Mouse (Mus musculus) kidney, adult 8-10 months (tissue): Measurements from ENCODE around the gene Pde11a.

Experiments
- DNase-seq, 2 experiments: peaks; one replicate each; pipeline ENCODE4 v3.0.0; 2022

Pde11a gene

DNA sequence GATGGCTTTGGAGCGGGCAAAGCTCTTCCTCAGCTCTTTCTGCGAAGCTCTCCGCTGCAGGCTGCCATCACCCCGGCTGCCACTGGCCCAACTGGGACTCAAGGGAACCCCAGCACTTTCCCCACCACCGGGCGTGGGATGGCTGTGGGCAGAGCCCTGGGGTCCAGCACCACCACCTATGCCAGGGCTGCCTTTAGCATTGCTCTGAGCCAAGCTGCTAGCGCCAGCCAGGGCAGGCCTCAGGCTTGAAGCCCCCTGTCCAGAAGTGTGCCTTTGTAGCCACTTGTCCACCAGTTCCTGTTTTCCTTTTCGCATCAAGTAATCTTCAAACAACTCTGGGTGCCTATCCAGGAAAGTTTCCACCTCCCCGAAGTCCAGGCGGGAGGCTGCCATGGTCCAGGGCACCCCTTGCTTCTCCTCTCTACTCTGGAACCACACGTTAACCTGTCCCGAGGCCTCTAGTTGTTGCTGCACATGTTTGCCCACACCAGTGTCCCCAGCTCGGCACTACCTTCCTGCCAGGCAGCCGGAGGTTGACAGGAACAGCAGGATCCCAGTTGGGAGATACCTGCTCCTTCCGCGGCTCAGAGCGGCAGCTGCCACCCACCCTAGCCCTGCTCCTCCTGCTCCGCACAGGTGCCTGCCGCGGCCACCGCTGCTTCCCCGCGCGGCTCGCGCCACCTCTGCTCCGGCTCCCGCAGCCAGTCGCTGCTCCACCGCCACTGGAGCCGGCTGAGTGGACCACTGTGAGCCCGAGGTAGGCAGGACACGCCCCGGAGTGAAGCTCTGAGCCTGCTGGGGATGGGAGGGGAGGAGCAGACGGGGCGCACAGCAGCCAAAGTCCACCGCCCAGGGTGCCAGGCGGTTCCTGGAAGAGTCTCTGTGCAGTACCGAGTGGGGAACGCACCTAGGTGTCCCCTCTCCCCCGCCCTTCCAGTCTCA lies at the start of gene Pde11a:
Gene Pde11a (minus strand): TSS at position 560 of the 942 bp plus-strand sequence.
- peak; percentile 82 to 83 for DNase-seq

DNA sequence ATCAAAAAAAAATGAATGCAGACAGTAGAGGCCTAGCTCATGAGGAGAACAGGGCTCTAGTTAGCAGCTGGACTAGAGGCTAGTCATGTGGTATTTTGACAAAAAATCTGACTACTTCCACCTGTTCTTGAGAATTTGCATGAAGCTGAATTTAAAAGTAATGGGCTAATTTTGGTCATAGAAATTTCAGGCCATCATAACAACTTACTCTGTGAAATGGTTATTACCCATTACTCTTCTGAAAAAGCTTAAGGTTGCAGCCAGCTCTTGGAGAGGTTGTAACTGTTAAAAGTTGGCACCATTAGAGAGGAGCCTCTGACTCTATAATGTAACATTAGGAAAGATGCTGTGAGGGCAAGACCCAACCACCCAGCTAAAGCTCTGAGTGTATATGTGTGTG lies 48.0 kb upstream of the Pde11a start:
- no peak for DNase-seq

DNA sequence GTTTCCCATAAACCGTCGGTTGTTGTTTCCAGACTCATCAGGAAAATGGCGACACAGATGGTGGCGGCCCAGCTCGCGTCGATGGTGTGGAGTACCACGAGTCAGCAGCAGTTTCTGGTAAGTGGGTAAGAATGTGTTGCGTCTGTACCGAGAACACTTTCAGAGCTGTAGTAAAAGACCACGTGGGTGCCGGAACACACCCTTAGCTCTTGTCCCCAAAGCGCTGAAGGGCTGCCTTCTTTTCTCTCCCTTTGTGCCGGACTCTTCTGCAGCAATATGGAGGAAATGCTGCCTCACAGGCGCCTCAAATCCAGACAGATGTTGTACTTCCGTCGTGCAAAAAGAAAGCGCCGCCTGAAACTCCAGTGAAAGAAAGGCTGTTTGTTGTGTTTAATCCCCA lies 40.1 kb upstream of the Pde11a start:
- DNase-seq = no peak

DNA sequence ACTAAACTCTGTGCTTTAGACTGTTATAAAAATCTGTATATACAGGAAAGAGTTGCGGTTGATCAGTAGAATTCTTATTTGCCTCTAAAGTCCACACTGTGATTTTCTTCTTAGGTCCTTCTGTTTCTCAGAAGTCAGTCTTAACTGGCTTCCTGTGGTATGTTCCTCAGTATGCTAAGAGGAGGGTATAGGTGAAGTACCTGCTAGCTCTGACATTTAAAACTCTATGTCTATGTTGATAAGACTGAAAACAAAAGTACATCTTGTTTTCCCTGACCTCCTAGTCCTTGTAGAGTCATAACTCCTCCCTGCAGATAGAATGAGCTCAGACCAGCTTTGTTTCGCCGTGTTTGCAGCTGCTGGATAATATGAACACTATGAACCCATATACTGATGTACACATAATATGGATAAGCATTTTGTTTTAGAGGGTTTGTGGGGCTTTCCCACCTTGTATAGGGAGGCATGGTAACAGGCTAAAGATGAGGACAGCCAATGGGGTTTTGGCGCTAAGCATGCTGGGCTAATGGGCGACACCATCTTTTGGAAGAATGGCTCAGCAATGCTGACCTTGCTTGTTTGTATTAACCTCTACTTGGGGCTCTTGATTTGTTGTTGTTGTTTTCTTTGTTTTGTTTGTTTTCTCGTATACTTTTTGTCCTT lies 36.1 kb upstream of the Pde11a start:
- no peak for DNase-seq

DNA sequence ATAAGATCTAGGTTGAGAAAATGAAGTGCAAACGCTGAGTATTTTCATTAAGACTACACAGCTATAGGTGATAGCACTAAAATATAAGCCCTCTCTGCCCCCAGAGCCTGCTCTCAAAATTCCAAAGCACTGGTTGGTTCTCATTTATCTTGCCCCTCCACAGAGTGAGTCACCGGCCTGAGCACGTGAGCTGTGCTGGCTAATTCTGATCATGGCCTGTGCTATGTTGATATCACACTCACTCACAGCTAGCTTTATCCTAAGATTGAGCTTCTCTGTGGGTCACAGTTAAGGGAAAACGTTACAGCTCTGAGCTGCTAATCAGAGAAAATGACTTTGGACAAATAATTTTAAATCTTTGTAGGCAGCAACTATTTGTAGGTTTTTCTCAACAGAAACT lies 33.7 kb upstream of the Pde11a start:
- no peak for DNase-seq

DNA sequence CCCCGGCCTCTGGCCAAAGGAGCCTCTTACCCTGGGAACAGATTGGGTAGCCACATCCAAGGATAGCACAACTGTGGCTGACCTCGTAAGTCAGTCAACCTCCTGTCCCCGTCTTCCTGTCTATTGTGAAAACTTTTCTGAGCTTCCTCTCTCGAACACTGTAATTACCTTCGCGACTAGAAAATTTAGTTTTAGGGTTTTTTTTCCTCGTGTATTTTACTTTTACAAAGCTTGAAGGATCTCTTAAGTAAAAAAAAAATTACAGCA lies 32.0 kb upstream of the Pde11a start:
- no peak for DNase-seq

DNA sequence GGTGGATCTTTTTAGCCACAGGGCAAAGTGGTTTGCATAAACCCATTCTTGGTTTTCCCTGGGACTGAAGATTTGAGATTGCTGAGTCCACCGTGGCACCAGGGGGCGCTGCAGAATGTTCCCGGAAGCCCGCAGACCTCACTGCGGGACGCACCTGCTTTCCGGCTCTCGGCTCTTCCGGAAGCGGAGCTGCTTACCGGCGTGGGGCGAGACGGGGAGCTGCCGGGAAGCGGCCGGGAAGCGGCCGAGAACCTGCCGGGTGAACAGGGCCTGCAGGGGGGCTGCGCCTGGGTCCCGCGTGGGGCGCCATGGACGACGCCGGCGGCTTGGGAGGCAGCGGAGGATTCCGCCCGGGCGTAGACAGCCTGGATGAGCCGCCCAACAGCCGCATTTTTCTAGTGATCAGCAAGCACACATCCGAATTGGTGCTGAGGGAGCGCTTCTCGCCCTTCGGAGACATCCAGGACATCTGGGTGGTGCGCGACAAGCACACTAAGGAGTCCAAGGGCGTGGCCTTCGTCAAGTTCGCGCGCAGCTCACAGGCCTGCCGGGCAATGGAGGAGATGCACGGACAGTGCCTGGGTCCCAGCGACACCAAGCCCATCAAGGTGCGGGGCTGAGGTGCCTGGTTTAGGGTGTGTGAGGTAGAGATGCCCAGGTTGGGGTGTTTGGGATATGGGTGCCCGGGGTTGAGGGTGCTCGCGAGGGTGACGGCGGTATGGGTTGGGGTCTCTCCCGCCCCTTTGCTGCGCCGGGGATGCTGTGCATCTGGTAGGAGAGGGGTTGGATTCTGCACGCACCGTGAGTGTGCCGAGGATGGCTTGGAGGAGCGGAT lies 31.5 kb upstream of the Pde11a start, which contains the start of gene Rbm45:
Gene Rbm45 (plus strand): TSS at position 164 of the 835 bp plus-strand sequence.
- DNase-seq = peak; percentile 76 to 89

DNA sequence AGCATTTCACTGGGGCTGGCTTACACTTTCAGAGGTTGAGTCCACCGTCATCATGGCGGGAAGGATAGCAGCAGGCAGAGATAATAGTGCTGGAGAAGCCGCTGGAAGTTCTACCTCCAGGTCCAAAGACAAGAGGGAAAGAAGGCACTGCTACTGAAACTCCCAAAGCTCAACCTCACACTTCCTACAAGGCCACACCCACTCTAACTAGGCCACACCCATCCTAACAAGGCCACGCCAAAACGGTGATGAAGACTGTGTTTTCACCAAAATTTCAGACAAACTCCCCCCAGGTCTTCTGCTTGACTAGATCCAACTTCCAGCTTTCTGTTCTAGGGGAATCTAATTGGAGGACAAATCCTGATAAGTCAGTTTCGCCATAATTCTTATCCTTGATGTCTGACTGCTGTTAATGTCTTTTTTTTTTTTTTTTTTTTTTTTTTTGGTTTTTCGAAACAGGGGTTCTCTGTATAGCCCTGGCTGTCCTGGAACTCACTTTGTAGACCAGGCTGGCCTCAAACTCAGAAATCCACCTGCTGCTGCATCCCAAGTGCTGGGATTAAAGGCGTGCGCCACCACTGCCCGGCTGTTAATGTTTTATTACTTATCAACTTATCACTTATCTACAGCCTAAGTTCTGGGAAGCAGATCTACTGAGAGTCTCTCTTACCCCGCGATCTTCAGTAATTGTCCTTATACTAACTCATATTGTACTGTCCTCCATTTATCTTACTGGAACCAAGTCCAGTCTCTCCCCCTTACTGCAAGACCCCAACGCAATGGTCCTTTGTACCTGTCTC lies 30.5 kb upstream of the Pde11a start:
- no peak for DNase-seq

DNA sequence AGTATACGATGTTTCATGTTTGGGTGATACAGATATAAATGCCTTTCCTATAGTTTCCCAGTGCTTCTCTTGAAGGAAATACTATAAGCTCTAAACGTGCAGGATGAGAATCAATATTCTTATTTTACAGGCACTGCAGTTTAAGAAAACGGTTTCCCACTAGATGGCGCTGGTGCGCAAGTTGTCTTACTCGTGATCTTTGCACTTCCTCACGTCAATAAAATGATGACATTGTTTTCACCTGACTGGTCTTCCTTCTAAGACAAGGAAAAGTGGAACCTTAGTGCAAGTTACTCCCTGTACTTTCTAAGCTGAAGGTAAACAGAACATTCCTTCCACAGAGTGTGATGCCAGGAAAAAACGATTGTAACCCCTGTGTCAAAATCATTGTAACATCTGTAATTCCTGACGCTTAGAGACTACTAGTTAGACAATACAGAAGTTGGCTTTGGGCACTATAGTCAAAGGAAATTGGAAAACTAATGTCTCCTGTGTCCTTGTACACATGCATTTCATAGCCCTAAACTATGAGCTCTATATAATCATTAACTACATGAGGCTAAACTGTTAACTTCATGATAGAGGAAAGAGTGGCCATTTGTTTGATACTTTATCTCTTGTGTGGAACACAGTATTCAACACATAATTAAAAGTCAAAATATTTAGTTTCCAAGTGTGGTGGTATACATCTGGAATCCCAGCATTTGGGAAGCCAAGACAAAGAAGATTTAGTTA lies 28.8 kb upstream of the Pde11a start:
- DNase-seq = peak; percentile 60 to 89

DNA sequence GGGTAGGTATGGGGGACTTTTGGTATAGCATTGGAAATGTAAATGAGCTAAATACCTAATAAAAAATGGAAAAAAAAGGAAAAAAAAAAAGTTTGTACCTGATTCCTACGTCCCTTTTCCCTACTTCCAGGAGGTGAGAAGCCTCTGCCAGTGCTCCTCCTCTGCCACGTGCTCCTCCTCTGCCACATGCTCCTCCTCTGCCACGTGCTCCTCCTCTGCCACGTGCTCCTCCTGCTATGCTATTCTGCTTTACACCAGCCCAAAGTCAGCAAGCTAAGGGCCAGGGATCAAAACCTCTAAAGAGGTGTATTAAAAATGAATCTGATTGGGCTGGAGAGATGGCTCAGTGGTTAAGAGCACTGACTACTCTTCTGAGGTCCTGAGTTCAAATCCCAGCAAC lies 27.2 kb upstream of the Pde11a start:
- no peak for DNase-seq

DNA sequence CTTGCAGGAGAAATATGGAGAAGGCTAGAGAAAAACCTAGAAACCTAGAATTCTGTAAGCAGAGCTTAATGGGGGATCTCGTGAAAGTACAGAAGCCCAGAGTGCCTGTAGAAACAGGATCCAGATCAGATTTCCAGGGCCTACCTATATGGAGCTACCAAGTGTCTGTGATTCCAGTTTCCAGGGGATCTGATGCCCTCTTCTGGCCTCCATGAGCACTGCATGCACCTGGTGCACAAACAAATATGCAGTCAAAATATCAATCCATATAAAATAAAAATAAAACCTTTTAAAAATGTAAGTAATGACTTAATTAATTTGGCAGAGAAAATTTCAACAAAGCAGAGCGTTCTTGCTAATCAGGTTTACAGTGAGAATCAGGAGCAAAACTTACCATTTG lies 23.5 kb upstream of the Pde11a start:
- peak in 1 of 2 experiments; percentile 48 for DNase-seq

DNA sequence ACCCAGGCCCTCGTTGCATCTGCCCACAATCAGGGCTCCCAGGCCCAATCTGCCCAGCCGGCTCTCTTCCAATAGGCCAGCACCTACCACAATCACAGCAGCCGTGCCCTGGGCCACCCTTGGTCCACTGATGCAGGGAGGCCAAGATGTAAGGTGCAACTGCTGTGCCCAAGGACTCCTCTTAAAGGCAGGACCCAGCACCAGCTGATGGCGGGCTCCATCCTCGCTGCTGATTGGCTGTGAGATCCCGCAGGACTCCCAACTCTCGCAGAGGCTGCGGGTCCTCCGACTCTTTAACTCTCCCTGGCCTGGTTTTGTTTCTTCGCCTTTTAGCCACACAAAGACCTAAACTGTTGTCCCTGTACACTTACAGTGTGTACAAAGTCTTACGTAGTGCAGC lies 21.7 kb upstream of the Pde11a start, which contains the start of gene Cyct:
Gene Cyct (minus strand): TSS at position 225 of the 400 bp plus-strand sequence.
- no peak for DNase-seq

DNA sequence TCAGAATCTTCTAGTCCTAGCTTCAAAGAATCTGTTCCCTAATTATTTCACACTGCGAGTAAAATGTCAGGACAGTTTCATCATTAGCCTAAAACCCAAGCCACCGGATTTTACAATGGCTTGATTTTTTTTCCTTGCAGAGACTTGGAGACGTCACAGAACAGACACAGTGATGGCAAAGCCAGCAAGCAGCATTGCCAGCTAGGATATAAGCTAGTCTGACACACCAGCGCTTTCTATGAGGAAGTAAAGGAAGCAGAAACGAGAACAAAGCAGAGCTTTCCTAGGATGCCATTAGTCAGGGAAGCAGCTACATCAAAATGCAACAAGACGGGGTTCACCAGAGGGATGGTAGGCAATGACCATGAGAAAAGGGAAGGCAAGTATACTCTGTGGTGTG lies 9.3 kb upstream of the Pde11a start:
- DNase-seq = no peak

DNA sequence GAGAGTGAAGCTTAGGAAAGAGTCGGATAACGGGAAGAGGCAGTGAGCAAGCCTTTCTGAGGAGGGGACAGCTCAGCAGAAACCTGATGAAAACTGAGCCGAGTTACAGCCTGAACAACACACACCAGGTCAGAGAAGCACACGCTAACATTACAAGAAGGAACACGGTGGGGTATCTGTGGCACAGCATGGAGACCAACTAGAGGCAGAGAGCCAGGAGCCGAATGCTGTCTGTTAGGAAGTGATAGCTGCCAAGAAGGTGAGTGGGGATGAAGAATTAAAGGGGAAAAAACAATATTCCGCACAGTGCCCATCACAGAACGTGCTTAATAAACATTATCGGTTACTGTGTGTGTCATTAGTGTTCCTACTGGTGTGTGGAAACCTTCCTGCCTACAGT lies 3.6 kb upstream of the Pde11a start:
- DNase-seq = no peak

DNA sequence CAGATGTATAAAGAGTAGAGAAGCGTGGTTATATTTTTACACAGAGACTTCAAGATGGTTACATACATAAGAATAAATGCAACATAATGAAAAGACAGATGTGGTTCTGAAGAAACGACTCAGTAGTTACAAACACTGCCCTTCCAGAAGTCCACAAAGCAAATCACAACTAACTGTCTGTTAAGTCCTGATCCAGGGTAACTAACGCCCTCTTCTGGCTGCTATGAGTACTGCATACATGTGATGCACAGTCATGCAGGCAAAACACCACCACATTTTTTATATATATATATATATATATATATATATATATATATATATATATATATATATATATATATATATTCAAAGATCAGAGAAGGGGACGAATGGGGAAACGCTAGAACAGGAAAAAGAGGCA lies 4.0 kb downstream of the Pde11a start:
- DNase-seq = no peak

DNA sequence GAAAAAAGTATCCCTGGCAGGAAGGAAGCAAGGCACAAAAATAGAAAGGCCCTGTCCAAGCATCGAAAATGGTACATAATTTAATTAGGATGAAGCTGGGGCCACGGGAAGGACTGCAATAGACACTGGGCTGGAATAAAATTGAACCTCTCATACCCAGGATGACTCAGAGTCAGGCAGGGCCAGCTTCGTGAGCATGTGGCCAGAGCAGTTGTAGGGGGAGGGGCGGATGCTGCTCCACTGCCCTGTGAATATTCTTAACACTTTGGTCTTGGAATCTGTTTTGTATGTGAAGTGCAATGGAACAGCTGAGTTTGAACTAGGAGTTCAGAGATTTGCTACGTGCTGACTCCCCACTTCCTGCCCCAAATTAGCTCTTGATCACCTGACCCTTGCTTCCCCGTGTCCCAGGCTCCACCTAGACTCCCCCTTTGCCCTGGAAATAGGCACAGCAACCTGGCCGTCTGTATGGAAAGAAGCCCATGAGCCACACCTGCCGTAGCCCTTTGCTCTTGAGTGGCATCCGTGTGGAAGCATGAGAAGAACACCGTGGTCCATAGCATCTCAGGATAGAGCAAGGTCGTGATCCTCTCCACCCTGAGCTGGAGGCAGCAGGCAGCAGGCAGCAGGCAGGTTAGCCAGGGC lies 6.3 kb downstream of the Pde11a start:
- DNase-seq = no peak

DNA sequence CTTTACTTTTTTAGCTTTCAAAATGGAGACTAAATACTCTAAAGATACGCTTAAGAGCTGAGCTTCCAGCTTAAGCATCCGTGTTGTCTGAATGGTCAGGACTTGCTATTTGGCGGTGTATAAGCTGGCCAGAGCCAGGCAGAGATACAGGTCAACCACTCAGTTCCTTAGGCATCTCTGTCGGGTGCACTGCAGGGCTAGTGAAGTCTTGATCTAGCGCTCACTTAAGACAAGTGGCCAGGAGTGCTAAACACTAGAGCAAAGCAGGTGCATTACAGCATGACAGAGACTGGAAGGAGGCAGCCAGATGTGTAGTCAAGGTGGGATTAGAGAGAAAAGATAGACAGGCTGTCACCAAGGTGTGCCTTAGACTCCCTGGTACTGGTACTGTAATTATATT lies 8.5 kb downstream of the Pde11a start:
- DNase-seq = no peak

DNA sequence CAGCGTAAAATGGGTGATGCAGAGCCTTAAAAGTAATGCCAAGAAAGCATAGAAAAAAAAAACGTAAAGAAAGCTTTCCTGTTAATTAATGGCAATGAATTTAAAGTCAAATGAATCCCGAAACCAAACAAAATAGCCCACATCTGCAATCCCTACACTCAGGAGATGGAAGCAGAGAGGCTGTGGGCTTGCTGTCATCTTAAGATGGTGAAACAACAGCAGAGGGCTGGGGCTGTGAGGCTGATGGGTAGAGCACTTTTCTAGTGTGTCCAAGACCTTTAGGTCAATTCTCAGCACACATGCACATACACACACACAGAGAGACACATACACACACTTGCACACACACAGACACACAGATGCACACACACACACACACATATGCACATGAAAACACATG lies 12.4 kb downstream of the Pde11a start:
- DNase-seq = no peak

DNA sequence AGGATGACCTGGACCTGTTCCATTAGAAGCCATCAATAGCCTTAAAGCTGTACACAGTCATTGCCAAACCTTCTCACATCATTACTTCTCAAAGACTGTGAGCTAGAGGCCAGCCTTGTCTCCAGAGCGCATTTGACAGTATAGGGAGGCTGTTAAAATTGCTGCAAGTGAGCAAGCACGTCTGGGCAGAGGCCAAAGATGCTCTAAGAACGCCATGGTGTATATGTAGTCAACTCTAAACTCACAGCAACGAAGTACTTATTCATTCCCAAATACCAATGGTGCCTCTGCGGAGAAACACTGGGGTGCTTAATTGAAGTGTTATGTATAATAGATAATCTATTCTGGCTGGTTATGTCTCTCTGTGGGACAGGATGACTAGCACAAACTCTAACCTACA lies 14.1 kb downstream of the Pde11a start:
- DNase-seq = no peak

DNA sequence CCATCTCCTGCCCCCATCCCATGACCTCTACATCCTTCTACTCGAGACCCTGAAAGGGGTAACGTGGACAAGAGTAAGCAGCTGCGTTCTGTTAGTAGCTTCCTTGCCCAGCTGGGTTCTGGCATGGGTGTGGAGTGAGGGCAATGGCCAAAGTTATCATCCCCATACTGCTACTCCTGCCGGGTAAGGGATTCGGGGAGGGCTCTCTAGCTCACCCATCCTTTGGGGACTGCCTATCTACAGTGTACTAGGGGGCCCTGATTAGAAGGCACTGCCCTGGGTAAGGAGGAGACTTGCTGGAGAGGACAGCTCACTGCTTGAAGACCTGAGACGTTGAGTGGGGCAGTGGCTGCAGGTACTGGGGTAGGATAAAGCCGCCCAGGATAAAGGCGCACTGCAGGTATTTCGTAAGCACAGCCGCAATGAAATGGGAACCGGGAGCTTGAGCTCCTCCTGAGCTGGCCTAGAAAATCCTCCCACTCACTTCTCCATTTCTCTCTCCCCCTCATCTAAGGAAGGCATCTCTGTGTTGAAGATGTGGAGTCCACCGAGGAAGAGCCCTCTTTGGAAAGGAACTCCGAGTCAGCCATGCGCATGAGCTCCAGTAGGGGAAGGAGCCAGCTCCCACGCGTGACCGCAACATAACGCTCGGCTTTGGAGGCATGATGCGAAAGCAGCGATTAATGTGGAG lies 15.2 kb downstream of the Pde11a start:
- DNase-seq = no peak

DNA sequence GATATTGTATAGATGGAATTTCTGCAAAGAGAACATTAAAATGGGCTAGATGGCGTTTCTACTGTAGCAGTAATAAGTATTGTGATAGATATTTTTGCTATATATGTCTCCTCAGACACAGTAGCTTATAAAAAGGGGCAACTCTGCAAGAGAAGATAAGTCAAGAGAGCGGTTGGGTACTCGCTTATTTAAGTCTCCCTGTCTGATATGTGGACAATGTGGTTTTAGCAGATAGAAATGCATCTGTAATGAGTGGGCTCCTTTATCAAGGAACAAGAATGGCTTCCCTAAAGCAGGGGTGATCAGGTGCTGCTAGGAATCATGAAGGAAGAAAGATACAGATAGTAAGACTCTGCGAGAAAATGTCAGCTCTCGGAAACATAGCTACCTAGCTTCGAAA lies 18.2 kb downstream of the Pde11a start:
- DNase-seq = no peak
